Mouse (Mus musculus) lung, postnatal 36 days (tissue): ENCODE measurements around the gene Srpk3.

ENCODE experiments used
- DNase-seq: peaks from one replicate; pipeline ENCODE4 v3.0.0; 2022; ENCODE audit warnings: mixed read lengths

Srpk3 gene

GRCm38 (mm10) chrX:73805814-73806213 is 31.6 kb downstream of the Srpk3 start:
- DNase-seq: no peak

- no peak for DNase-seq
Observed at GRCm38 (mm10) chrX:73815072-73815471, 40.9 kb downstream of the Srpk3 start.

- no peak for DNase-seq
Observed at GRCm38 (mm10) chrX:73816596-73817314, 42.5 kb downstream of the Srpk3 start.

- DNase-seq: no peak
Observed at GRCm38 (mm10) chrX:73823747-73824146, 49.5 kb downstream of the Srpk3 start.

- DNase-seq: peak; percentile 30
Observed at GRCm38 (mm10) chrX:73824185-73825151, 50.3 kb downstream of the Srpk3 start, which contains the start of gene Pdzd4. Pdzd4 (minus strand) TSS chrX:73824969.
